Mouse (Mus musculus): ENCODE results near the gene Ccdc117.

- TF ChIP-seq MYOD1 (IDR thresholded peaks at IDR 0.05; ENCODE audit: control insufficient read depth in 1 of 3, insufficient read length in 2 of 3, low read depth in 2 of 3) = no peak
- TF ChIP-seq USF1 (IDR thresholded peaks at IDR 0.05; ENCODE audit: low read depth) = no peak
- TF ChIP-seq POLR2A (IDR thresholded peaks at IDR 0.05; ENCODE audit: insufficient read length, low read depth) = peak; percentile 37
- no peak for TF ChIP-seq TCF12 (IDR thresholded peaks at IDR 0.05; ENCODE audit: insufficient read depth, poor library complexity, severe bottlenecking)
- TF ChIP-seq REST (IDR thresholded peaks at IDR 0.05; ENCODE audit: insufficient read depth, insufficient read length) = no peak
- TF ChIP-seq TCF3 (IDR thresholded peaks at IDR 0.05; ENCODE audit: insufficient read length, low read depth) = no peak
- no peak for TF ChIP-seq CEBPB (IDR thresholded peaks at IDR 0.05; ENCODE audit: insufficient read depth, poor library complexity, severe bottlenecking)
- peak; percentile 98 for TF ChIP-seq POLR2AphosphoS2 (IDR thresholded peaks at IDR 0.05; ENCODE audit: insufficient read length, low read depth)
Measured at GRCm38 (mm10) chr11:5526573-5527439, 15.2 kb downstream of the Ccdc117 start.
